Mouse (Mus musculus) MEL (cell line): ENCODE results near the gene Ankrd54. TPM values are rescaled to one million over a fixed set of nuclear protein-coding genes. Genes with fewer than 3 reads are reported as not detected.

Experiments
- DNase-seq: peaks from one replicate; pipeline ENCODE4 v3.0.0; 2011; ENCODE audit warnings: low read depth, low spot score
- H3K27ac ChIP-seq: 2 replicates; pipeline ENCODE4 v1.5.1; 2012; ENCODE audit warnings: low read depth, mild to moderate bottlenecking, control low read depth, low read length, moderate library complexity; ENCODE audit not compliant: control insufficient read depth
- H3K27me3 ChIP-seq, 2 experiments: fragments of 150-350 bp in 1 of 2; sonication (generic) in 1 of 2; 2 replicates each; pipeline ENCODE4 v1.6.1; 2012; ENCODE audit warnings: low read length in 2 of 2, mild to moderate bottlenecking in 2 of 2, improper control_type of control experiment in 1 of 2, moderate library complexity in 1 of 2; ENCODE audit not compliant: insufficient read depth in 2 of 2, control insufficient read depth in 1 of 2
- H3K36me3 ChIP-seq, 2 experiments: 2 replicates each; pipeline ENCODE4 v1.6.1; 2012 to 2014; ENCODE audit warnings: low read length in 2 of 2, improper control_type of control experiment in 1 of 2, inconsistent platforms in 1 of 2, mild to moderate bottlenecking in 1 of 2; ENCODE audit not compliant: insufficient read depth in 2 of 2, control insufficient read depth in 1 of 2
- H3K4me1 ChIP-seq, 2 experiments: fragments of 150-350 bp in 1 of 2; sonication (generic) in 1 of 2; 2 replicates each; pipeline ENCODE4 v1.6.1; 2012; ENCODE audit warnings: low read length in 2 of 2, improper control_type of control experiment in 1 of 2, mild to moderate bottlenecking in 1 of 2; ENCODE audit not compliant: insufficient read depth in 2 of 2, control insufficient read depth in 1 of 2
- H3K4me3 ChIP-seq, 2 experiments: fragments of 150-350 bp in 1 of 2; sonication (generic) in 1 of 2; 2 replicates each; pipeline ENCODE4 v1.5.1; 2012; ENCODE audit warnings: low read depth in 2 of 2, low read length in 2 of 2, mild to moderate bottlenecking in 2 of 2, moderate library complexity in 2 of 2, control low read depth in 1 of 2, improper control_type of control experiment in 1 of 2; ENCODE audit not compliant: control insufficient read depth in 1 of 2, insufficient read depth in 1 of 2
- H3K79me2 ChIP-seq: 2 replicates; pipeline ENCODE4 v1.6.1; 2012; ENCODE audit warnings: mild to moderate bottlenecking, low read length, moderate library complexity; ENCODE audit not compliant: control insufficient read depth, poor library complexity, insufficient read depth
- H3K9ac ChIP-seq: 2 replicates; pipeline ENCODE4 v1.6.1; 2012; ENCODE audit warnings: low read depth, mild to moderate bottlenecking, control low read depth, low read length, moderate library complexity; ENCODE audit not compliant: control insufficient read depth, poor library complexity, severe bottlenecking
- H3K9me3 ChIP-seq: fragments of 150-350 bp; sonication (generic); replicated peaks from 2 replicates; pipeline ENCODE4 v1.6.1; 2012; ENCODE audit warnings: mild to moderate bottlenecking, low read length, improper control_type of control experiment, moderate library complexity; ENCODE audit not compliant: insufficient read depth
- BHLHE40 ChIP-seq: IDR thresholded peaks from 2 replicates; pipeline ENCODE4 v1.6.1; 2012; ENCODE audit warnings: low read depth, mild to moderate bottlenecking, inconsistent platforms, low read length, improper control_type of control experiment, borderline replicate concordance
- CHD1 ChIP-seq: IDR thresholded peaks from 2 replicates; pipeline ENCODE4 v1.6.1; 2012; ENCODE audit warnings: low read depth, mild to moderate bottlenecking, inconsistent platforms, low read length, improper control_type of control experiment
- E2F4 ChIP-seq: IDR thresholded peaks from 2 replicates; pipeline ENCODE4 v1.6.1; 2011; ENCODE audit warnings: low read depth, low read length, improper control_type of control experiment, borderline replicate concordance
- ELF1 ChIP-seq: IDR thresholded peaks from 2 replicates; pipeline ENCODE4 v1.6.1; 2014; ENCODE audit warnings: low read depth, mild to moderate bottlenecking, inconsistent platforms, low read length, improper control_type of control experiment, moderate library complexity
- EP300 ChIP-seq, 2 experiments: IDR thresholded peaks; 2 replicates each; pipeline ENCODE4 v1.6.1; 2011; ENCODE audit warnings: improper control_type of control experiment in 2 of 2, low read length in 2 of 2, low read depth in 1 of 2, mild to moderate bottlenecking in 1 of 2
- ETS1 ChIP-seq: IDR thresholded peaks from 2 replicates; pipeline ENCODE4 v1.6.1; 2012; ENCODE audit warnings: low read depth, mild to moderate bottlenecking, inconsistent platforms, low read length, improper control_type of control experiment, moderate library complexity
- GABPA ChIP-seq: IDR thresholded peaks from 2 replicates; pipeline ENCODE4 v1.6.1; 2012; ENCODE audit warnings: low read depth, mild to moderate bottlenecking, inconsistent platforms, low read length, improper control_type of control experiment, moderate library complexity
- HCFC1 ChIP-seq: IDR thresholded peaks from 2 replicates; pipeline ENCODE4 v1.6.1; 2012; ENCODE audit warnings: low read depth, mild to moderate bottlenecking, inconsistent platforms, low read length, improper control_type of control experiment, moderate library complexity
- JUND ChIP-seq: IDR thresholded peaks from 2 replicates; pipeline ENCODE4 v1.6.1; 2011; ENCODE audit warnings: low read depth, mild to moderate bottlenecking, improper control_type of control experiment, low read length
- KAT2A ChIP-seq: conservative IDR thresholded peaks from 2 replicates; pipeline ENCODE4 v1.6.1; 2012; ENCODE audit warnings: low read depth, low read length, improper control_type of control experiment, inconsistent platforms
- MAX ChIP-seq: IDR thresholded peaks from 2 replicates; pipeline ENCODE4 v1.6.1; 2011; ENCODE audit warnings: low read length, improper control_type of control experiment
- MAZ ChIP-seq: IDR thresholded peaks from 2 replicates; pipeline ENCODE4 v1.6.1; 2012; ENCODE audit warnings: low read depth, mild to moderate bottlenecking, inconsistent platforms, low read length, improper control_type of control experiment
- MXI1 ChIP-seq: IDR thresholded peaks from 2 replicates; pipeline ENCODE4 v1.6.1; 2011; ENCODE audit warnings: mild to moderate bottlenecking, low read depth, low read length, improper control_type of control experiment
- MYB ChIP-seq: IDR thresholded peaks from 2 replicates; pipeline ENCODE4 v1.6.1; 2011; ENCODE audit warnings: mild to moderate bottlenecking, low read depth, low read length, improper control_type of control experiment
- MYC ChIP-seq: IDR thresholded peaks from 2 replicates; pipeline ENCODE4 v1.6.1; 2011; ENCODE audit warnings: low read depth, mild to moderate bottlenecking, low read length, improper control_type of control experiment, moderate library complexity
- POLR2AphosphoS5 ChIP-seq: IDR thresholded peaks from 2 replicates; pipeline ENCODE4 v1.6.1; 2012; ENCODE audit warnings: low read depth, borderline replicate concordance, mild to moderate bottlenecking, inconsistent platforms, low read length, moderate library complexity, mixed read lengths
- RCOR1 ChIP-seq: IDR thresholded peaks from 2 replicates; pipeline ENCODE4 v1.6.1; 2012; ENCODE audit warnings: low read depth, mild to moderate bottlenecking, inconsistent platforms, low read length, improper control_type of control experiment
- SIN3A ChIP-seq: IDR thresholded peaks from 2 replicates; pipeline ENCODE4 v1.6.1; 2012; ENCODE audit warnings: low read length, improper control_type of control experiment, inconsistent platforms
- SMC3 ChIP-seq: IDR thresholded peaks from 2 replicates; pipeline ENCODE4 v1.6.1; 2011; ENCODE audit warnings: low read depth, low read length, improper control_type of control experiment
- TBP ChIP-seq: IDR thresholded peaks from 2 replicates; pipeline ENCODE4 v1.8.0; 2011; ENCODE audit warnings: low read depth, low read length, improper control_type of control experiment
- TCF12 ChIP-seq: IDR thresholded peaks from 2 replicates; pipeline ENCODE4 v1.6.1; 2014; ENCODE audit warnings: low read depth, mild to moderate bottlenecking, inconsistent platforms, low read length, improper control_type of control experiment, moderate library complexity
- UBTF ChIP-seq: IDR thresholded peaks from 2 replicates; pipeline ENCODE4 v1.6.1; 2012; ENCODE audit warnings: low read depth, mild to moderate bottlenecking, inconsistent platforms, low read length, improper control_type of control experiment, moderate library complexity, borderline replicate concordance; ENCODE audit not compliant: insufficient read depth
- USF1 ChIP-seq: IDR thresholded peaks from 2 replicates; pipeline ENCODE4 v1.6.1; 2014; ENCODE audit warnings: low read depth, mild to moderate bottlenecking, inconsistent platforms, low read length, improper control_type of control experiment, moderate library complexity
- USF2 ChIP-seq, 2 experiments: IDR thresholded peaks; 2 replicates each; pipeline ENCODE4 v1.6.1; 2011 to 2012; ENCODE audit warnings: improper control_type of control experiment in 2 of 2, low read length in 2 of 2, borderline replicate concordance in 1 of 2, inconsistent platforms in 1 of 2, low read depth in 1 of 2, mild to moderate bottlenecking in 1 of 2; ENCODE audit not compliant: insufficient read depth in 1 of 2
- ZC3H11A ChIP-seq: IDR thresholded peaks from 2 replicates; pipeline ENCODE4 v1.6.1; 2012; ENCODE audit warnings: low read depth, mild to moderate bottlenecking, inconsistent platforms, low read length, improper control_type of control experiment
- ZKSCAN1 ChIP-seq: IDR thresholded peaks from 2 replicates; pipeline ENCODE4 v1.6.1; 2012; ENCODE audit warnings: low read depth, mild to moderate bottlenecking, inconsistent platforms, low read length, improper control_type of control experiment, moderate library complexity
- ZMIZ1 ChIP-seq: IDR thresholded peaks from 2 replicates; pipeline ENCODE4 v1.6.1; 2012; ENCODE audit warnings: low read depth, mild to moderate bottlenecking, inconsistent platforms, low read length, improper control_type of control experiment, moderate library complexity
- polyA plus RNA-seq, 2 experiments: library from polyadenylated mRNA; stranded (reverse) in 1 of 2; unstranded in 1 of 2; fragments of >175 nt in 1 of 2; fragments of >200 nt in 1 of 2; gene quantifications; 2 replicates each; pipeline versions ENCODE4 v1.2.1 to v1.2.4; 2012; ENCODE audit warnings: low replicate concordance in 2 of 2, low read depth in 1 of 2; ENCODE audit not compliant: insufficient read length in 2 of 2, insufficient read depth in 1 of 2, missing spikeins in 1 of 2
- total RNA-seq: library from RNA; depleted of rRNA; stranded (reverse); fragments of 300-350 nt; gene quantifications from 2 replicates; pipeline ENCODE4 v1.2.3, GENCODE M21; 2012

The Ankrd54 gene
- total and polyA plus RNA-seq, 3 experiments, result 42.3 to 62.2 TPM; not detected in 1

DNA sequence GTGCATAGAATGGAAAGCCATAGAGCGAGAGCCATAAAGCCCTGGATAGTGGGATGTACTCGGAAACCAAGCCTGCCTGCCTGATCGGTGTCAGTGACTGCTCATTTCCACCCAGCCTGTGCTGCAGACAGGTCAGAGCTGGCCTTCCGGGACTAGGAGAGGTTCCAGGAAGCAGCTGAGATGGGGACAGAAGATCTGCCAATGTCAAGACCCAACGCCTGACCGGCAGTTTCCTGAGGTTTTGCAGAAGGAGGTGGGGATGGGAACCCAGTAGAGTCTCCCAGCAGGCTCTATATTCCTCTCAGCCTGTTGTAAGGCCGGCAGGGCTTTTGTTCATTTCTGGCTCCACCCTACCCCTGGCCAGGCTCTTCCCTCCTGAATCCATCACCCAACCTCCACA is 36.2 kb upstream of the Ankrd54 start:
- Histone ChIP-seq H3K36me3 (peaks cover 0 to 2% of the 10 kb centered on the region in 2 experiments; a peak in 2 of 4 replicates), H3K9ac (no peak overlapping the region)
- TF ChIP-seq ZC3H11A, result no peak
- no peak for TF ChIP-seq TBP
- no peak for TF ChIP-seq MAZ
- no peak for TF ChIP-seq MYB
- no peak for TF ChIP-seq JUND
- TF ChIP-seq SMC3, result no peak
- TF ChIP-seq CHD1, result no peak
- no peak for TF ChIP-seq UBTF
- no peak for TF ChIP-seq ETS1
- TF ChIP-seq TCF12, result no peak
- no peak for TF ChIP-seq RCOR1
- no peak for TF ChIP-seq EP300 (IDR thresholded peaks at IDR 0.05; ENCODE audit: low read depth in 1 of 2, low read length in 2 of 2)
- TF ChIP-seq MAX, result no peak
- TF ChIP-seq USF1, result no peak
- no peak for TF ChIP-seq HCFC1
- no peak for TF ChIP-seq ELF1
- TF ChIP-seq GABPA, result no peak
- TF ChIP-seq USF2 (IDR thresholded peaks at IDR 0.05; ENCODE audit: borderline replicate concordance in 1 of 2, insufficient read depth in 1 of 2, low read depth in 1 of 2, low read length in 2 of 2), result no peak
- no peak for TF ChIP-seq KAT2A
- TF ChIP-seq, all 39 proteins: peak for 0
- Histone ChIP-seq H3K27ac (no peak overlapping the region), H3K79me2 (no peaks in the 10 kb centered on the region), H3K9me3 (no peaks in the 10 kb centered on the region), H3K4me1 (peaks cover 0 to 3% of the 10 kb centered on the region in 2 experiments; a peak in 1 of 4 replicates), H3K27me3 (no peaks in the 10 kb centered on the region), H3K4me3 (no peak overlapping the region)
- DNase-seq, result no peak

- DNase-seq, result no peak
- Histone ChIP-seq H3K9me3 (no peaks in the 10 kb centered on the region), H3K27ac (no peak overlapping the region), H3K27me3 (no peaks in the 10 kb centered on the region), H3K4me3 (no peak overlapping the region), H3K9ac (no peak overlapping the region), H3K79me2 (no peaks in the 10 kb centered on the region), H3K36me3 (peaks cover 2 to 3% of the 10 kb centered on the region in 2 experiments; a peak in 3 of 4 replicates), H3K4me1 (peaks cover 0 to 3% of the 10 kb centered on the region in 2 experiments; a peak in 1 of 4 replicates)
- TF ChIP-seq ZC3H11A (no peak), KAT2A (no peak), USF1 (no peak), ZMIZ1 (no peak), MYC (no peak), BHLHE40 (no peak), POLR2AphosphoS5 (no peak), ZKSCAN1 (no peak), SIN3A (no peak), E2F4 (no peak), ELF1 (no peak), MXI1 (no peak)
Measured at GRCm38 (mm10) chr15:79098220-79098619, 35.5 kb upstream of the Ankrd54 start.
